Mouse (Mus musculus) stomach, postnatal 0 days (tissue): ENCODE results near the gene St6galnac5. TPM values are rescaled to one million over a fixed set of nuclear protein-coding genes. Genes with fewer than 3 reads are reported as not detected.

ENCODE experiments used
- ATAC-seq: fragments of 200-750 bp; cut with Nextera tagmentation; 2 replicates; pipeline ENCODE4 v1.8.0; 2017; ENCODE audit not compliant: low FRiP score, low TSS enrichment
- DNase-seq: peaks from one replicate; pipeline ENCODE4 v3.0.0-alpha.2; 2016; ENCODE audit warnings: low spot score
- H3K27ac ChIP-seq: fragments of 300-500 bp; sonication (generic); replicated peaks from 2 replicates; pipeline ENCODE4 v1.5.1; 2014; ENCODE audit warnings: mild to moderate bottlenecking, control low read depth
- H3K27me3 ChIP-seq: fragments of 300-500 bp; sonication (generic); 2 replicates; pipeline ENCODE4 v1.6.1; 2014; ENCODE audit warnings: low read length; ENCODE audit not compliant: control insufficient read depth, insufficient read depth
- H3K36me3 ChIP-seq: fragments of 300-500 bp; sonication (generic); 2 replicates; pipeline ENCODE4 v1.6.1; 2014; ENCODE audit warnings: low read length, mixed read lengths; ENCODE audit not compliant: control insufficient read depth, insufficient read depth
- H3K4me1 ChIP-seq: fragments of 300-500 bp; sonication (generic); replicated peaks from 2 replicates; pipeline ENCODE4 v1.6.1; 2014; ENCODE audit warnings: antibody characterized with exemption; ENCODE audit not compliant: control insufficient read depth, insufficient read depth
- H3K4me2 ChIP-seq: fragments of 300-500 bp; sonication (generic); replicated peaks from 2 replicates; pipeline ENCODE4 v1.6.1; 2014; ENCODE audit warnings: low read depth, mild to moderate bottlenecking, control low read depth, moderate library complexity
- H3K4me3 ChIP-seq: fragments of 300-500 bp; sonication (generic); 2 replicates; pipeline ENCODE4 v1.5.1; 2014; ENCODE audit warnings: low read depth, low read length, control low read depth
- H3K9ac ChIP-seq: fragments of 300-500 bp; sonication (generic); 2 replicates; pipeline ENCODE4 v1.6.1; 2014; ENCODE audit warnings: mild to moderate bottlenecking, low read length, control low read depth, mixed read lengths
- H3K9me3 ChIP-seq: fragments of 300-500 bp; sonication (generic); 2 replicates; pipeline ENCODE4 v1.6.1; 2016; ENCODE audit warnings: low read length; ENCODE audit not compliant: control insufficient read depth
- CTCF ChIP-seq: IDR thresholded peaks from 2 replicates; pipeline ENCODE4 v1.5.1; 2016; ENCODE audit warnings: antibody characterized with exemption, low read depth, mild to moderate bottlenecking, moderate library complexity
- EP300 ChIP-seq: optimal IDR thresholded peaks from 2 replicates; pipeline ENCODE3; 2016; ENCODE audit warnings: antibody characterized with exemption
- WGBS: fragments of 180-500 bp; shearing (Covaris S2); extraction: QIAGEN DNeasy Blood & Tissue Kit; methylation state at CpG from one replicate; pipeline ENCODE4 v1.1.7; 2014; 5-methylcytosine and 5-hydroxymethylcytosine counted together
- polyA plus RNA-seq: library from polyadenylated mRNA; unstranded; fragments of >200 nt; fragmentation: Nextera tagmentation; extraction: Ambion mirVana; gene quantifications from 2 replicates; pipeline ENCODE4 v1.2.1, GENCODE M21; 2015

The St6galnac5 gene
- polyA plus RNA-seq, 1 experiment from 2014 or later, result 0.57 TPM

DNA sequence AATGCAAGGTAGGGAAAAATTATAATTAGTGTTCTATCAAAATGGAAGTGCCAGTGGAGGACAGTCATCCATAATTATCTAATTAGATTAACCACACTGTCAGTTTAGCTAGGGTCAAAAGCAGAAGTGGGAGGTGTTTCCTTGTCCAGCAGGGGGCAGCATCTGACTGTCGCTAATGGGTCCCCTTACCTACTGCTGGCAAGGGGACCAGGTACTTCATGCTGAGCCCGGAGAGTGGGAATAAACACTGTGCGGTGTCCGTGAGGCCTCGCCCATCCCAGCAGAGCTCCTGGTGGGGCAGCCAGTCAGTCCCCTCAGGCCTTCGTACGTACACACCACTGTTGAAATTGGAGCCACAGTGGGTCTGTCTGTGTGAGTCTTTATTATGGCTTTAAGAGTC, 198.3 kb downstream of the St6galnac5 start:
- Histone ChIP-seq H3K4me1 (no peaks in the 10 kb centered on the region), H3K9me3 (no peaks in the 10 kb centered on the region), H3K4me3 (no peak overlapping the region), H3K9ac (no peak overlapping the region), H3K4me2 (no peak overlapping the region), H3K27me3 (no peaks in the 10 kb centered on the region), H3K27ac (no peak overlapping the region), H3K36me3 (no peaks in the 10 kb centered on the region)
- WGBS, result 17% methylated on average over 7 of the region's 7 CpGs
- TF ChIP-seq CTCF (peak; percentile 90), EP300 (no peak)
- peak; percentile 75 for DNase-seq
- peak; percentile 57; the same call in 1 of the 2 replicates for ATAC-seq

- DNase-seq (no peak), ATAC-seq (no peak)
- Histone ChIP-seq H3K4me3 (no peak overlapping the region), H3K4me1 (no peaks in the 10 kb centered on the region), H3K27ac (no peak overlapping the region), H3K27me3 (no peaks in the 10 kb centered on the region), H3K9ac (no peak overlapping the region), H3K4me2 (no peak overlapping the region), H3K9me3 (no peaks in the 10 kb centered on the region), H3K36me3 (no peaks in the 10 kb centered on the region)
- TF ChIP-seq CTCF (no peak), EP300 (no peak)
- 79% methylated on average over 4 of the region's 4 CpGs for WGBS
These were observed 202.2 kb downstream of the St6galnac5 start for GRCm38 (mm10) chr3:152779819-152780218.

GRCm38 (mm10) chr3:152776872-152777540, 205.0 kb downstream of the St6galnac5 start:
- 53% methylated on average over 16 of the region's 16 CpGs for WGBS
- TF ChIP-seq EP300 (no peak), CTCF (no peak)
- H3K9me3 ChIP-seq, result no peaks in the 10 kb centered on the region

DNA sequence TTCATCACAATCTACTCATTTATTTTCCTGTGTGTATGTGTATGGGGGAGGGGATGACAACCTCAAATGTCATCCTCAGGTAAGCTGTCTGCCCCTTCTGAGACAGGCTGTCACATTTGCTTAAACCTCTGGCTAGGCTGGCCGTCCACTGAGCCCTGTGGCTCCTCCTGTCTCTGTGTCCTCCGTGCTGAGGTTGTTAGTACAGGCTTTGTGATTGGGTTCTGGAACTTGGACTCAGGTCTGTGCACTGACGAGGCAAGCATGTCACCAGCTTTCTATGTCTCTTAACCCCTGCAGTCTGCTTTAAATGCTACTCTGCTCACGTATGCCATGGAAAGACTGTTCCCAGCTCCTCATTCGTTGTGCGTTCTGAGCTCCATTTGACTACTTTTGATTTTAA, 205.7 kb downstream of the St6galnac5 start:
- no peak for DNase-seq

More at GRCm38 (mm10) chr3:152776872-152777540, 205.0 kb downstream of the St6galnac5 start:
- no peak for DNase-seq
- no peak overlapping the region for H3K4me3 ChIP-seq
- H3K9ac ChIP-seq, result no peak overlapping the region
- no peak for ATAC-seq
- H3K4me1 ChIP-seq, result no peaks in the 10 kb centered on the region
- H3K4me2 ChIP-seq, result no peak overlapping the region
- no peaks in the 10 kb centered on the region for H3K36me3 ChIP-seq
- H3K27me3 ChIP-seq, result no peaks in the 10 kb centered on the region
- H3K27ac ChIP-seq, result no peak overlapping the region

GRCm38 (mm10) chr3:152770056-152770455, 212.0 kb downstream of the St6galnac5 start:
- no peaks in the 10 kb centered on the region for H3K9me3 ChIP-seq
- no peaks in the 10 kb centered on the region for H3K4me1 ChIP-seq
- no peaks in the 10 kb centered on the region for H3K27me3 ChIP-seq
- H3K27ac ChIP-seq, result no peak overlapping the region
- ATAC-seq, result no peak
- no peak overlapping the region for H3K9ac ChIP-seq
- no peak overlapping the region for H3K4me3 ChIP-seq
- no peaks in the 10 kb centered on the region for H3K36me3 ChIP-seq
- TF ChIP-seq CTCF, result no peak
- TF ChIP-seq EP300, result no peak
- DNase-seq, result no peak
- 81% methylated on average over 6 of the region's 6 CpGs for WGBS
- H3K4me2 ChIP-seq, result no peak overlapping the region

More for the DNA sequence above, 205.7 kb downstream of the St6galnac5 start:
- ATAC-seq, result no peak
- Histone ChIP-seq H3K4me2 (no peak overlapping the region), H3K4me3 (no peak overlapping the region), H3K9me3 (no peaks in the 10 kb centered on the region), H3K27ac (no peak overlapping the region), H3K4me1 (no peaks in the 10 kb centered on the region), H3K27me3 (no peaks in the 10 kb centered on the region), H3K36me3 (no peaks in the 10 kb centered on the region), H3K9ac (no peak overlapping the region)
- 80% methylated on average over 6 of the region's 6 CpGs for WGBS
- TF ChIP-seq CTCF, result no peak
- no peak for TF ChIP-seq EP300

DNA sequence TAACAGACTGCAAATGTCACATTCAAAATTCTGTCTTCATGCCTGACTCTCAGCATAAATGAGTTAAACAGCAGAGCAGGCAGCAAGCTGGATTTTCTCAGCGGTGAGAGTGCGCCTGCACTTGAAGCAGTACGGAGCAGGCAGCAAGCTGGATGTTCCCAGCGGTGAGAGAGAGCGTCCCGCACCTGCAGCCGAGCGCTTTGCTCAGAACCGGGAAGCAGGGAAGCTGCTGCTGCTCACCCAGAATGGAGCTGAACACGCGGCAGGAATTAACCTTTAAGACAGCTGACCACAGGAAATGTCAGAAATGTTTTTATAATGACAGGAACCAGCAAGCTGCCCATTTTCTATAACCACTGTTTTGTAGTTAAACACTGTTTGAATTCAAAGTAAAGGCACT, 214.6 kb downstream of the St6galnac5 start:
- no peaks in the 10 kb centered on the region for H3K27me3 ChIP-seq
- no peak overlapping the region for H3K9ac ChIP-seq
- no peak for DNase-seq
- H3K27ac ChIP-seq, result no peak overlapping the region
- no peak for ATAC-seq
- no peak overlapping the region for H3K4me3 ChIP-seq
- TF ChIP-seq CTCF (no peak), EP300 (no peak)
- H3K4me2 ChIP-seq, result no peak overlapping the region
- no peaks in the 10 kb centered on the region for H3K9me3 ChIP-seq
- 62% methylated on average over 11 of the region's 11 CpGs for WGBS
- no peaks in the 10 kb centered on the region for H3K36me3 ChIP-seq
- no peaks in the 10 kb centered on the region for H3K4me1 ChIP-seq
